Mouse (Mus musculus): ENCODE results near the gene Rab36.

GRCm38 (mm10) chr10:75051364-75052074, 14.7 kb downstream of the Rab36 start:
- TF ChIP-seq CTCF (IDR thresholded peaks at IDR 0.05; ENCODE audit: borderline replicate concordance, insufficient read depth, low read depth, low read length) (no peak), POLR2A (IDR thresholded peaks at IDR 0.05; ENCODE audit: borderline replicate concordance, insufficient read depth, low read length) (no peak)

All from cerebellum, adult 2 months (tissue).